Mouse (Mus musculus) bone marrow macrophage, adult 2 months (primary cell): ENCODE data around the gene Kalrn.

Experiments used
- CTCF ChIP-seq: IDR thresholded peaks from 2 replicates; pipeline ENCODE4 v1.5.1; 2012; ENCODE audit warnings: low read depth, mild to moderate bottlenecking, low read length, moderate library complexity
- POLR2A ChIP-seq: IDR thresholded peaks from 2 replicates; pipeline ENCODE4 v1.6.1; 2012; ENCODE audit warnings: mild to moderate bottlenecking, low read depth, low read length, borderline replicate concordance

- TF ChIP-seq CTCF (no peak), POLR2A (no peak)
Observed at GRCm38 (mm10) chr16:34119844-34120243, 453.5 kb downstream of the Kalrn start.
